Mouse (Mus musculus) hematopoietic multipotent progenitor cell, adult 10-12 weeks (in vitro differentiated cells): ENCODE results near the gene Frg2f1. TPM values are rescaled to one million over a fixed set of nuclear protein-coding genes. Genes with fewer than 3 reads are reported as not detected.

ENCODE experiments used
- polyA plus RNA-seq: library from polyadenylated mRNA; stranded (reverse); fragments of >175 nt; gene quantifications from 2 replicates; pipeline ENCODE4 v1.2.3, GENCODE M21; 2012; ENCODE audit warnings: low replicate concordance

Frg2f1 gene
- 15.8 and 53.1 TPM in 2 replicates for polyA plus RNA-seq

DNA sequence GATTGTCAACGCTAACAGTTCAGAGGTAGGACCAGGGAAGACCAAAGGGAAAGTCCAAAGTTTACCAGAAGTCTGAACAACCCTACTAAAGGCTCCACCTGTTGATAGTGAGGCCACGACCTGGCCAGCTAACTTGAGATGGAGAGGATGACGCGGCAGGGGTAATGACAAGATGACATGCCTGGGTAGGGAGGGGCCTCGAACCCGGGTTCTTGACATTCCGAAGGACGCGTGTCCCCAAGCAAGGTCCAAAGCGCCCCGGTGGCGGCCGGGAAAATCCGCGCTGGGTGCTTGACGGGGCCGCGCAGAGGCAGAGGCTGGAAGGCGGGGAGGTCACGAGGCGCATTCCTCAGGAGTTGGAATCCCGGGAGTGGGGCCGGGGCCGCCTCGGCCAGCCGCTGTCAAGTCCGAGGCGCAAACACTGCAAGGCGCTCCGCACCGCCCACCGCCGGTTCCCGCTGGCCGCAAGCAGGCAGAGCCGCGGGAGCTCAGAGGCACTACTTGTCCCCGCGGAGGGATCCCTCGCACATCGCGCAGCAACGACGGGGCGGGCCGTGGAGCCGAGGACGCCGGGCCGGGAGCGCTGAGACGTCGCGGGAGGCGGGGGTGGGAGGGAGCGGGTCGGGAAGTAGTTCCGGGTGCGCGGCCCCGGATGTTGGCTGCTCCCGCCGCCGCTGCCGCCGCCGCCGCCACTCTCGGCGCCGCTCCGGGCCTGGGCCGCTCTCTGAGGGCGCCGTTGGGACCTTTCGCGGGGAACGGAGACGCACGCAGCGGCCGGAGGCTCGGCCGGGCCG is at the start of gene Frg2f1:
Frg2f1 (minus strand) TSS at position 499 of the 794 bp plus-strand sequence.

DNA sequence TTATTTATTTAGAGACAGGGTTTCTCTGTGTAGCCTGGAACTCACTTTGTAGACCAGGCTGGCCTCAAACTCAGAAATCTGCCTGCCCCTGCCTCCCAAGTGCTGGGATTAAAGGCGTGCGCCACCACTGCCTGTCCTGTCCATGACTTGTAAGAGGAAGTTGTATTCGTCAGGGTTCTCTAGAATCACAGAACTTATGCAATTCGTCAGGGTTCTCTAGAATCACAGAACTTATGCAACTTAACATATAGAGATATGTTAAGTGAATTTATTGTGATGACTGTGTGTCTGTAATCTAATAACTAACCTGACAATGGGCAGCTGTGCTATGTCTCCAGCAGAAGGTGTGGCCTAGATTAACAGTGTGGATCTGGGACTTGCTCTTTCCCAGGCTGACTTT is 2.7 kb downstream of the Frg2f1 start, which contains the start of gene Foxj3:
Foxj3 (plus strand) TSS at position 390 of the 400 bp plus-strand sequence.

DNA sequence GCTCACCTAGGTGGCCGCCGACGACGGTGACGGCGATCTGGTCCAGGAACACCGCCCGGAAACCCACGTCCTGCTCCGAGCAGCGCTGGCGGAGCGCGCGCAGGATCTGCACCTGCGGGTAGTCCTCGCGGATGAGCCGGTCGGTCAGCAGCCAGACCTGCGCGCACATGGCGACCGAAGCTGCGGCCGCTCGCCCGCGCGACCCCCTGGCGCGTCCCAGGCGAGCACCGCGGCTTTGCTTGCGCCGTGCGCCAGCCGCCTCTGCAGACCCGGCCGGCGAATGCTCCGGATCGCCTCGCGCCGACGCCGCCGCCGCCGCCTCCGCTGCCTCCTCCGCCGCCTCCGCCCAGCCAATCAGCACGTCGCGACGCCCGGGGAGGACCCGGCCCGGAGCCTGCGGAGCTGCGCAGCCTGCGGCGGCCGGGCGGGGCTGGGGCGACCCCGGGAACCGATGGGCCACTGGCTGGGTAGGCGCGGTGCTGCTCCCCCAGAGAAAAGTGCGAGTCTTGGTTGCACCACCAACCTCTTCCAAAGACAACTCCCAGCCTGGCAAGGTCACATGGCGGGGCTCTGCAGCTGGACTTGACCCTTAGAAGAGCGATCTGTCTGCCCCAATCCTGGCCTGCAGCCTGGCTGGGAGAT is 46.9 kb downstream of the Frg2f1 start, which contains the start of gene Rimkla:
Rimkla (minus strand) TSS at position 338 of the 642 bp plus-strand sequence.

Other genes with a start within 250 kb of the Frg2f1 start
- 573 and 743 TPM in 2 replicates for gene Ybx1, start 244.9 kb downstream of the Frg2f1 start, polyA plus RNA-seq
- gene Ppih, start 219.0 kb downstream of the Frg2f1 start, polyA plus RNA-seq = 1.5 and 2.9 TPM in 2 replicates
- 0.85 and 0.96 TPM in 2 replicates for gene Ccdc30, start 124.0 kb downstream of the Frg2f1 start, polyA plus RNA-seq
- gene Ppcs, start 117.1 kb downstream of the Frg2f1 start, polyA plus RNA-seq = 14.1 and 25.8 TPM in 2 replicates
- 0.18 and 0.21 TPM in 2 replicates for gene Zmynd12, start 116.7 kb downstream of the Frg2f1 start, polyA plus RNA-seq
- gene Rimkla, start 46.9 kb downstream of the Frg2f1 start, polyA plus RNA-seq = 0.05 and 0.25 TPM in 2 replicates
- gene Foxj3, start 2.5 kb downstream of the Frg2f1 start, polyA plus RNA-seq = 13.0 and 14.6 TPM in 2 replicates
- gene Guca2a, start 98.2 kb upstream of the Frg2f1 start, polyA plus RNA-seq = not detected in 2 replicates
- 0.43 and 0.67 TPM in 2 replicates for gene Guca2b, start 119.4 kb upstream of the Frg2f1 start, polyA plus RNA-seq
- 21.1 and 22.5 TPM in 2 replicates for gene Hivep3, start 194.3 kb upstream of the Frg2f1 start, polyA plus RNA-seq